Mouse (Mus musculus) spleen, postnatal 10 days (tissue): ENCODE measurements at regions not wholly inside any gene's neighbourhood (a gene's known extent, or its start where the extent isn't known, plus 50 kb on each side); places are given as distances from the start of the nearest gene placed in this dataset.
A peak's percentile ranks its signal among the peaks of the same experiment; 100 is the strongest.

ENCODE experiments used
- DNase-seq, 2 experiments: peaks; one replicate each; pipeline ENCODE4 v3.0.0; 2021 to 2022; ENCODE audit warnings: low spot score in 2 of 2

GRCm38 (mm10) chr13:46222031-46222430 lies 51.5 kb upstream of the Stmnd1 start:
- no peak for DNase-seq

GRCm38 (mm10) chr13:46218101-46218701 lies 55.3 kb upstream of the Stmnd1 start:
- no peak for DNase-seq

GRCm38 (mm10) chr13:46216954-46217838 lies 56.3 kb upstream of the Stmnd1 start:
- DNase-seq, result no peak

- DNase-seq, result no peak
Measured at GRCm38 (mm10) chr13:46203551-46203950, 70.0 kb upstream of the Stmnd1 start.

GRCm38 (mm10) chr13:46202586-46202985 lies 70.9 kb upstream of the Stmnd1 start:
- no peak for DNase-seq

GRCm38 (mm10) chr13:46201029-46201599 lies 72.4 kb upstream of the Stmnd1 start:
- DNase-seq, result no peak

GRCm38 (mm10) chr13:46193131-46193530 lies 80.4 kb upstream of the Stmnd1 start:
- DNase-seq, result no peak

GRCm38 (mm10) chr13:46189726-46190125 lies 83.8 kb upstream of the Stmnd1 start:
- DNase-seq, result no peak

GRCm38 (mm10) chr13:46182851-46183250 lies 90.7 kb upstream of the Stmnd1 start:
- DNase-seq, result no peak

- no peak for DNase-seq
Measured at GRCm38 (mm10) chr13:46180606-46181133, 92.9 kb upstream of the Stmnd1 start.

- DNase-seq, result no peak
Measured at GRCm38 (mm10) chr13:46179916-46180315, 93.6 kb upstream of the Stmnd1 start.

GRCm38 (mm10) chr13:46173103-46173502 lies 100.4 kb upstream of the Stmnd1 start:
- no peak for DNase-seq

- DNase-seq, result peak; percentile 12 to 51
Measured at GRCm38 (mm10) chr13:46162025-46162374, 111.5 kb upstream of the Stmnd1 start.

GRCm38 (mm10) chr13:46161261-46162024 lies 112.1 kb upstream of the Stmnd1 start:
- no peak for DNase-seq

GRCm38 (mm10) chr13:46159354-46159753 lies 114.2 kb upstream of the Stmnd1 start:
- no peak for DNase-seq

- DNase-seq, result no peak
Measured at GRCm38 (mm10) chr13:46153282-46154260, 120.0 kb upstream of the Stmnd1 start.

- no peak for DNase-seq
Measured at GRCm38 (mm10) chr13:46140006-46140405, 133.5 kb upstream of the Stmnd1 start.

GRCm38 (mm10) chr13:46139251-46139650 lies 134.3 kb upstream of the Stmnd1 start:
- DNase-seq, result no peak

- DNase-seq, result no peak
Measured at GRCm38 (mm10) chr13:46135411-46135810, 138.1 kb upstream of the Stmnd1 start.

GRCm38 (mm10) chr13:46129236-46129855 lies 144.2 kb upstream of the Stmnd1 start:
- no peak for DNase-seq
